Mouse (Mus musculus) monocyte, adult 2 months (primary cell): ENCODE results near the gene Kctd8.
"Not testable (repeated sequence)": the region's sequence is repeated elsewhere in the genome, so short reads cannot be mapped to it uniquely, and the experiment has no call there.

ENCODE experiments used
- DNase-seq, 2 experiments: peaks; one replicate each; pipeline ENCODE4 v3.0.0; 2022; ENCODE audit warnings: low spot score in 2 of 2, low read depth in 1 of 2

Gene Kctd8

DNA sequence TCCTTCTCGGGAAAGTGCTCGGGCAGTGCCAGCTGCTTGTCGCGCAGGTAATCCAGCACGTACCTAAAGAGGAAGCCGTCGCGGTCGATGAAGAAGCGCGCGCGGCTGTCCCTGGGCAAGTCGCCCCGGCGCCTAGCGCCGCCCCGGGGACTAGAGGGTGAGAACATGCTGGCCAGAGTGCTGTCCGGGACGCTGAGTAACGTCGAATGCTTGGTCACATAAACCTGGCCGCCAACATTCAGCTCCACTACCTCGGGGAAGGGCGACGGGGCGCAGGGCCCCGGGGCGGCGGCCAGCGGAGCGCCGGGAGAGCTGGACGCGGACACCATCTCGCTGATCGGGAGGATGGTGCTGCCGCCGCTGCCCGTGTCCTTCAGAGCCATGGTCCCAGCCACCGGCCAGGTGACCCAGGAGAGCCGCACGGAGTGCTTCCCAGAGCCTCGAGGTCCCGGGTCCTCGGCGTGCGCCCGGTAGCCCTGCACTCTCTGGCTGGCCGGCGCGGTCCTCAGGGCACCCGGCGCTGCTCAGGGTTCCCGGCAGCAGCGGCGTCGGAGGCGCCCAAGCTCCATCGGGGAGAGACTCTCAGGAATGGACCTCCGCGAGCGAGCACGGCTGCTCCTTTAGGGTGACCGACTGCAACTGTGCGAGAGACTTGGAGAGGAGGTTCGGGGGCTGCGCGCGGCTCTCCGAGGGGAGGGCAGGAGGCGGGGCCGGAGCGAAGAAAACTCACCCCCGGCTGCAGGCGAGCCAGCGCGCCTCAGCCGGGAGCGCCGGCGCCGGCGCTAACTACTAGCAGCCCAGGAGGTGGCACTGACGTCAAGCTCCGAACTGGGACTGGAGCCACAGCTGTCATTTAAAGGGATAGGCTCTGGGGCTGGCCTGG, at the start of gene Kctd8:
Gene Kctd8 (minus strand): TSS at position 761 of the 883 bp plus-strand sequence.
- no peak for DNase-seq

DNA sequence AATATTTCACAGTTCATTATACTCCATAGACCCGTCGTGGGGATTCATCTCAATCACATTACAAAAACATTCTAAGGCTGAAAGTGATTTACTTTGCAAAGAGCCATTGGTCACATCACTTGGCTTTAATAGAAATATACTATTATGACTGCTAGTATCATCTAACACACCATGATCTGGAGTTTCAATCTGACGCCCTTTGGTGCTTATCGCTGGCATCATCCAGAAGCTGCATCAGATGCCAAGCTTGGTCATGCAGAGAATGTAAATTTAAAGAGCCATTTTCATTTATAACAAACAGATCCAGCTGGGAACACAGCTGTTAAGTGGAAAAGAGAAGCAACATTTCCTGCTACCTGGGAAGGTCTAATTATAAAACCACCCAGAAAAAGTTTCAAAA, 37.6 kb upstream of the Kctd8 start:
- DNase-seq, result no peak

DNA sequence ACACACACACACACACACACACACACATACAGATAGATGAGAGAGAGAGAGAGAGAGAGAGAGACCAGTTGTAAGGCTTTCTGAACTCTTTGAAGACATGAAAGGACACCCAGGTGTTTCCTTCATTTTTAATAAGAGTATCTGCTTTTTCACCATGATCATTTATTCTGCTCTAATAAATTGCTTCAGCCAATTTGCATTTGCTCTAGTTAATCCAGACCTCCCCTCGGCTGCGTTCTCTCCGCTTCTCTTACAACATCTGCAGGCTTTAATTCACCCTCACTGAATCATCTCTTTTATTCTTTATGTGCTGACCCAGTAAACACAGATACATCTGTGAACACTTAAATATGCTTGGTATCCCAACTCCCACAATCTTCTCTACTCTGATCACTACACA, 9.1 kb upstream of the Kctd8 start:
- DNase-seq, result no peak

DNA sequence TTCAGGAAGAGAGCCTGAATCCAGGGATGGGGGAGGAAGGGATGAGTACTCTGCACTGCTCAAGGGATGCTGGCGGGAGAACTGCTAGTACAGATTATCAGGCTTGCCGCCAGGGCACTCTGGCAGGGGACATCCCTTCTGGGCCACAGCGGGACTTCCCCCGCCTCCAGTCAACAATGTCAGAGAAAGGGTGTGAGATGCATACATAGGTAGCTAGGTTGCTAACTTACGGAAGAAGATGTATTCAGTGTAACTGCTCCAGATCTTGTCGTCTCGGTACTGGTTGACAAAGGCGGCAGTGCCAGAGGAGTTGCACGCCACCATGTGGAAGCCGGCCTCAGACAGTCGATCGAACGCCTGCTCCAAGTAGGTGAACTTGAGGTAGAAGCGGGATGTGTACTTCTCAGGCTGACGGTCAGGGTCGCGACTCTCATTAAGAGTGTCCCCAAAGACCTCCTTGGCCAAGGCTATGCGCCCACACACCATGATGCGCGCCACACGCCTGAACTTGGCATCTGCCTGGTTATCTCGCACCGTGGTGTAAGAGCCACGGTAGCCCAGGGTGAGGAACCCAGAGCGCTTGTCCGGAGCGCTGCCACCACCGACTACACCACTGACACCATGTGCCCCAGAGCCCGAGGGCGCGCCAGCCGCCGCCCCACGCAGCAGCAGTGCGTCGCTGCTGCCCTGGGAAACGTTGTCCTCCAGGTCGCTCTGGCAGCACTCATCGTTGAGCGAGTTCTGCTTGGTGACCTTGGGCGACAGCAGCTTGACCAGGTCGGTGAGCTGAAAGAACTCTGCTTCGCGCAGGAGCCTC, 1.2 kb downstream of the Kctd8 start:
- DNase-seq, result no peak

DNA sequence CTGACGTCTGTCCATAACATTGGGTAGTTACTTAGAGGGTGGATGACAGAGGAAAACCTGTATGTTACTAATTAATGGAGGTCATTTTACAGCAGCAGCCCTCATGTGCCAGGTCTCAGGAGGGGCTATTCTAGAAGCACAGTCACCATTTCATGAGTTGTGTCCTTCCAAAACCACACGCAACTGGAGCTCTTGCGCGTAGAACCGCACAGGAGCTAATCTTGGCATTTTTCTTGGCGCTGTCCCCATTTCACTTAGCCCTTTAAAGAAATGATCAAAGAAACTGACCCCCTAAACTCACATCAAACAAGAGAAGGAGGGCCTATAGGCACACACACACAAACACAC, 1.9 kb downstream of the Kctd8 start:
- DNase-seq, result no peak

DNA sequence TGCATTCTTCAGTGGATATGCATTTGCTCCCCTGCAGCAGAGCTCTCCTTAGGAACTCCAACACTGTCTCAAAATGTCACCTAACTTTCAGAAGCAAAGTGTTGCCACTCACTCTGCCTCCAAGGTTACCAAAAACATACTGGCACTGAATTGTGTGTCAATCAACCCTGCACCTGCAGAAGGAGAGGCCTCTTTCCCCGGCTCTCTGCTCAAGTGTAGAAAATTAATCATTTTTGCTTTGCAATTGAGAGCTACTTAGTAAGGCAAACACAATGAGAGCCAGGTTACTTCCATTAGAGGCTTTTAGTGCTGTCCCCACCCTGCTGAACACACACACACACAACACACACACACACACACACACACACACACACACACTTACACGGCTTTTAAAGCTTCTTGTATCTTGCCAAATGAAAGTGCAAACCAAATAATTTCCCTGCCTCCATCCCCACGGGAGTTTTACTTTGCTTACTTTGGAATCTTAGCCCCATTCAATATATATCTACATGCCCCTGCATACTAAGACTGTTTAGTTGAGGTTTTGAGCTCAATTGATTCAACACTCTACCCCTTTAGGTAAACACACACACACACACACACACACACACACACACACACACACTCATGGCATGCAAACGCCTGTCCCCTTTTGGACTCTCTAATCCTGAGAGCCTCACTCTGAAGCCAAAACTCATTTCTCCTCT, 2.4 kb downstream of the Kctd8 start:
- no peak for DNase-seq

DNA sequence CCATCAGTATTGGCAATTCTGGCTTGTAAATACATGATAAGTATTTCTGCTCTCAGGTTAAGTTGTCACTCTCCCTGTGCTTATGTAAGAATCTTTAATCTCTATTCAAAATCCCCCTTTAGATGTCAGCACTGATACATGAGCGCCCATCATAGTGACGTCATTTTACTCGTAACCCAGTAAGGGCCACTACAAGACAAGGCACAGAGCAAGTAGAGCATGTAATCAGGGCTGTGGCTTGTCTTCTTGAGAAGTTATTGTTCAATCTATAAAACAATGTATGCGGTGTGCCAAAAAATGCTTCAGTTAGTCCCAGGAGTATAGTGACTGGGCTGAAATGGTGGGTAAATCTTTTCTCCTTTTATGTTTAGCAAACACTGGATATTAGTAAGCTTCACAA, 13.9 kb downstream of the Kctd8 start:
- DNase-seq, result no peak

DNA sequence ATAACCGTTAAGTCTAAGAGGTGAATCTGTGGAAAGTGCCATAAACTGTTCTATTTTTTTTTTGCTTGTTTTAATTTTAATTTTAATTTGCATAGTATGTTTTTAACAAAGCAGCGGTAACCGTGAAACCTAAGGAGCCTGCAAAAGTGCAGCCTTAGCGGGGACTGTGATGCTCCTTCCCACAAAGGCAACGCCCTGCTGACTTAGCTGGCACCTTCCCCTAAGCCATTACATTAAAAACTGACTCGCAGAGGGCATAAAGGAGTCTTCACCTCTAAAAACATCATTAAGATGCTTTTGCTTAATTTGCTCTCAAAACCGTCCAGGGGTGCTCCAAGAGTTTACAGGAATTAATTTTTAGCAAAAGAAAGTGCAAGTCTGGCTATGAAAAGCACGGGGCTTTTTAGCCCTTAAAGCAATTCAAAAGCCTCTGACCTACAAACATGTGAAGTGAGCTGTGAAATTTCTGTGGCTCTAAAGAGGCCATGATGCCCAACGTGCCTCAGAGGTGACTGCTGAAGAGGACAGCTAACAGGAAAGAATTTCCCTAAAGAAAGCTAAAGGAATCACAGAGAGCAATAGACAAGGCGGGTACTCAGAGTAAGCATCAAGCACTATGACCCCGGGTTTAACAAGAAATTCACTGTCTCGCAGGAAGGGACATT, 16.8 kb downstream of the Kctd8 start:
- DNase-seq, result no peak

DNA sequence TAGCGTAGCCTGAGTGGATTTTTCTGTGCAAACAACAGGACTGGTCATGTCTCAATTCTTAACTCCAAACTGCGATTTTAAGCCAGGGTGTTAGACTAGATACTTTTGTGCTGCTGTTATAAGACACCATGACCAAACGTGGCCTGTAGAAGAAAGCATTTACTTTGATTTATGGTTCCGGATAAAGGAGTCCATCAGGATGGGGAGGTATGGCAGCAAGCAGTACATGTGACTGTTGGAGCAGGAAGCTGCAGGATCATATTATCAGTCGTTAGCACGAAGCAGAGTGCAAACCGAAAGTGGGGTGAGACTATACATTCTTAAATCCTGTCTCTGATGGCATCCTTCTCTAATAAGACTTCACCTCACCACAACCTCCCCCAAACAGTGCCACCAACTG, 28.9 kb downstream of the Kctd8 start:
- no peak for DNase-seq

DNA sequence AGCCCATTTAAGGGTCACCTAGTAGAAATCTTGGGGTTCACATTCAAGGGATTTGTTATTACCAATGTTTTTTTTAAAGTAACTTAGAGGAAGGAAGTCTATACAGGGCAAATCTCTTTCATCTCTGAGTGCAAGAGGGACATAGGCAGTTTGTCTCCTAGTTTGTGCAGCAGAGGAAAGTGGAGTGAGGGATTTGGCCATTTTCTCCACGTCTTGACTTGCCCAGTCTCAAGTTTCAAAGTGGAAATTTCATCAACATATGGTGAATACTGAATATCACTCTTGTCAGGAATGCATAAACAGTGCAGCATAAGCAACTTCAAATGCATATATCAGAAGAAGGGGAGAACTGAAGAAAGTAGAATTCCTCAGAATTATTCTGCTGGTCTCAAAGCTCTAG, 39.8 kb downstream of the Kctd8 start:
- DNase-seq, result no peak

DNA sequence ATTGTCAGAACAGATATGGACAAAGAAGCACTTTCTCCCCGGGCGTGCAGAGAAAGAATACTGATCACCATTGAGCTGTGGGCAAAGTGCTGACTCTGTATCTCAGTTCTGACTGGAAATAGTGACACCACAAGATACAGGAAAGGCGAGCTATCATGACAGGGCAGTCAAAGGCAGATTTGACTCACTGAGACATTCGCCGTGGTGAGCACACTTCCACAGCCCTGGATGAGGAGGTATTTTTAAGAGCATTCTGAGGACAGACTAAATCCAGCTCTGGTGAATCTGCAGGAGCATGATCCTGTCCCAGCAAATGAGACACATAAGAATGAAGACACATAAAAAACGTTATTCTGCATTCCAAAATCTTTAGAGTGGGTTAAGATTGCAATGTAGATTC, 49.1 kb downstream of the Kctd8 start:
- DNase-seq, result no peak

DNA sequence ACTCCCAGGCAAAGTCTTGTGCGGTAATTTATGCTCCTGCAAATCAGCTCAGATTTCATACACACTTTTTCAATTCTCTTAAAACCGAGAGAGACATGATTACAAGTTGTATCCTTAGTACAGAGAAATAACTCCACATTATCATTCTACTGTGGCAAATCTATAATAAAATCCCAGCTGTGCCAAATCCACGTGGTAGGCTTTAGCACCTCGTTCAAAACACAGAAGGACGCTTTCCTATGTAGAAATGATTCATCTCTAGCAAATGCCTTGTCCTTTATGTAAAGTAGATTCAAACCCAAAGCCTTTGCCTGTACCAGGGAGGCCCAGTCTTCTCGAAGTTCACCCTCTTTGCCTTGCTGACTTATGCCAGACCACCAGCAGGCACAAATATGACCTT, 57.1 kb downstream of the Kctd8 start:
- no peak for DNase-seq

DNA sequence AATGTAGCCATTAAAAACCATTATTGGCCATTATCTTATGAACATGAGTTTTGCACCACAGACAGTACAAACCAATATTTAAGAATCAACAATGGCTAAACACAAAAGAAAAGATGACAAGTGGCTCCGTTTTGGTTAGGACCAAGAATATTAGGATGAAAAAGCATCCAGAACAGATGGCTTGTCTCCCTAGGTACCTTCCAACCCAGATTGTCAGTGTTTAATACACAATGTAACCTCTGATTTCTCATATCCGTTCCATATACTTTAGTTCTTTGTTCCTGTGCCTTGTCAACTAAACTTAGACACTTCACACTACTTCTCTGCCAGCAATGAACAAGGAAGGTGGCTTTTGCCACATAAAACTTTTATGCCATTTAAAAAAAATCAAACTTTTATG, 89.1 kb downstream of the Kctd8 start:
- no peak for DNase-seq

DNA sequence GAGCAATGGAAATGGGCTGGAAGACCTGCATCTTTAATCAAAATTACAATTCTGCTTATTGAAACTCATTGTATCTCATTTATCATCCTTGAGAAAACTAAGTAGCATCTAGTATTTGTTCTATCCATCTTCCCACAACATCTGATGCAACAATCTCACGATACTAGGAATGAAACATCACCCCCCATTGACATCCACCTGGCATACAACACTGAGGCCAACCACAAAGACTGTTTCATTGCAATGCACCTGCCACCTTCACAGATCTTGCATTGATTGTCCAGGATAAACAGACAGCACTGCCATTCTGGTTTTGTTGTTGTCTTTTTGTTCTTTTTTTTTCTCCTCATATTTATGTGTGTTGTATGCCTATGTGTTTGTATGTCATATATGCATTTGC, 99.5 kb downstream of the Kctd8 start:
- no peak for DNase-seq

DNA sequence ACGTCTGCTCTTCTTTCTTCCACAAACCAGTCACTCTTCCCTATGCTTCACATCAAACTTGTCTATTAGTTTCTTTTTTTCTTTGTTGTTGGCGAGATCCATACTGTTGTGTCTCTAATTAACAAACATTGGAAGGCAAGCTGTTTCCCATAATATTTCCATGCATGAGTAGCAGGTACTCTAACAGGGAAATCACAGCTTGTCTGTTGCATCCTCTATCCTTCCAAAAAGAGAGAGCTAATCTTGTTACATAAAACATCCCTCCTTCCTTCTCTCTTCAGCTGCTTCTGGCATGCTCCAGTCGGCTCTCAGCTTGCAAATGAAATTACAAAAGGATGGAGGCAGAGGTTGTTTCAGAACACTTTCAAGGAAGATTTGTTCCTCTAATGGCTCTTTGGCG, 107.9 kb downstream of the Kctd8 start:
- DNase-seq, result no peak

DNA sequence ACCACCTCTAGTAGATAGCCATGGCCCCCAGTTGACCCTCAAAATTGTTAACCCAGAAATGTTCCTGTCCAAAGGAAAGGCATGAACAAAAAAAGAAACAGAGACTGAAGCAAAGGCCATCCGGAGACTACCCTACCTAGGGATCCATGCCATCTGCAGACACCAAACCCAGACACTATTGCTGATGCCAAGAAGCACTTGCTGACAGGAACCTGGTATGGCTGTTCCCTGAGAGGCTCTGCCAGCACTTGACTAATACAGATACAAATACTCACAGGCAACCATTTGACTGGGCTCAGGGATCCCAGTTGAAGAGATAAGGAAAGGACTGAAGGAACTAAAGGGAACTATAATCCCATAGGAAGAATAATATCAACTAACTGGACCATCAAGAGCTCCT, 109.8 kb downstream of the Kctd8 start:
- not testable (repeated sequence) for DNase-seq

DNA sequence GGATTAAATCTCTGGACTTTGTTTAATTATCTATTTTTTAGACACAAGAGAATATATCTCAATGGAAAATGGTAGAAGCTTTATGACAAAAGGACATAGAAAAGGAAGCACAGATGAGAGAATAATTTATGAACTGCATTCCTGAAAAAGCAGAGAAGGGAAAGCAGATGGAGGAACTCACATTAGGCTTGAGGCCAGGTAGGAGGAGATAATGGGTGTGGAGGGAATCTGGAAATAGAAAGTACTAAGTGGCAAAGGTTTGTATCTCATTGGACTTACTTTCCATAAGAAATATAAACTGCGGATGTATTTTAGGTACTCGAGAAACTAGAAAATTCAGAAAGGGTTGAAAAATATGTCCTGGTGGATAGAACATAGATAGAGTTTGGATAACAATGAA, 114.3 kb downstream of the Kctd8 start:
- DNase-seq, result no peak

DNA sequence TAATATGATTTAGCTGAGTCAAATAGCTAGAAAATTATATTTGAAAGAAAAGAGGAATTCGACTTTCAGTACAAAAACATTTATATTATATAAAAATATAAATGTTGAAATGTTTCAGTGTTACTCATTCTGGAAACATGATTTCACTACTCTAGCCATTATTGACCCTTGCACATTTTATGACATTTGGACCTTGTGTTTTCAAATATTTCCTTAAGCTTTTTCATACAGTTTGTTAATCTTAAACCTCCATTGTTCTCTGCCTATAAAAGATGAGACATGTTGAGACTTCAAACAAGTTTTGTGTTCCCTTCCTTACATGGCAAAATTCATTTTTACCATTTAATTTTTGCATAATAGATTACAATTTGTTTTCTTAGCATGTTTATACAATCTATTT, 118.9 kb downstream of the Kctd8 start:
- no peak for DNase-seq

DNA sequence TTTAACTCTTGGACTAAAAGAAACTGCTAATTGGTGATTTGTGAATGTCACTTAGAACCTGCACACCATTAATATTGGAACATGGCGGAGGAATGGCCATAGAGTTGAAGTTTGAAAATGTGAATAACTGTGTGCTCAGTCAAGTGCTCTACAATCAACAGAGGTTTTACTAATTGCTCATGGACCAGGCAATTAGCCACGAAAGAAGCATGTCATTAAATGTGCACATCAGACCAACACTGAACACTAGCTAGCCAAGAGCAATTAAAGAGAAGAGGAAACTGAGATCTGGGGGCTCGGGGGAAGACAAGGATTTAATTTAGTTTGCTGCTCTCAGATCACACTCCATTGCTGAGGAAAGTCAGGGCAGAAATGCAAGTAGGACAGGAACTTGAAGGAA, 126.3 kb downstream of the Kctd8 start:
- DNase-seq, result no peak

DNA sequence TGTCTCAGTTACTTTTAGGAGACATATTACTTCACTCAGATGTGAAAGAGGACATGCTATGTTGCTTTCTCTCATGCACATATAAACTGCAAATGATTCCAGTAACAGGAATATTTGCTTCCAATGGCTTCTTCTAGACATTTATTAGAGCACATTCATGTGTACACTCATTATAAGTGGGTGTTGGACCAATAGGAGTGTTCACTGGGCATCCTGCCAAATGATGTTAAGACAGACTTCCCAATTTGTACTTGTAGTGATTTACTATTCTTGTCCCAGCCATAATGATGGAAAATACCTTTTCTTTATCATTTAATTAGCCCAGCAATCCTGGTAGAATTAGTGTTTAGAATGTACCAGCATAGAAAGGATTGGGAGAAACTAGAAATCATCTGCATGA, 132.1 kb downstream of the Kctd8 start:
- DNase-seq, result no peak

DNA sequence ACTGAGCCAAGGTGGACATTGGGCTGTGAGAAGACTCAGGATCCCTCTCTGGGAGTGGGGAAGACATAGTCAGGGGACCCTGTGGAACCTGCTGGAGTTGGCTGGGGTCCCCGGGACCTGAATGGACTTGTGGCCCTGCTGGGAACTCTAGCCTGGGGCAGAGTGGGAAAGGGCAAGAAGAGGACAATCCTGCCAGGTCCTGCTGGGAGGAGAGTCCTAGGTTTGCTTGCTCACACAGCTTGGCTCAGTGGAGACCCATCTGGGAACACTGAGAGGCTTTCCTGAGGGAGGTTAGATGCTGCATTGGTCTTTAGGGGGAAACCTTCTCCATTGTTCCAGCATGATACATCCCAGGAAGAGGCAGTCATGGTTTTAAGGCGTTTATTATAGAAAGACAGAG, 133.8 kb downstream of the Kctd8 start:
- DNase-seq, result no peak
